Mouse (Mus musculus) hindbrain, embryonic 15.5 days (tissue): ENCODE measurements around the gene Zfp750. TPM values are rescaled to one million over a fixed set of nuclear protein-coding genes. Genes with fewer than 3 reads are reported as not detected.

ENCODE experiments used
- ATAC-seq: fragments of 200-750 bp; cut with Nextera tagmentation; 2 replicates; pipeline ENCODE4 v1.8.0; 2017; ENCODE audit warnings: low read depth, moderate number of reproducible peaks, moderate TSS enrichment; ENCODE audit not compliant: low FRiP score
- H3K27ac ChIP-seq: fragments of 300-500 bp; sonication (generic); replicated peaks from 2 replicates; pipeline ENCODE4 v1.5.1; 2015; ENCODE audit warnings: mild to moderate bottlenecking, inconsistent platforms
- H3K27me3 ChIP-seq: fragments of 300-500 bp; sonication (generic); 2 replicates; pipeline ENCODE4 v1.6.1; 2015; ENCODE audit warnings: control low read depth, inconsistent platforms
- H3K36me3 ChIP-seq: fragments of 300-500 bp; sonication (generic); 2 replicates; pipeline ENCODE4 v1.6.1; 2015; ENCODE audit warnings: control low read depth, inconsistent platforms
- H3K4me1 ChIP-seq: fragments of 300-500 bp; sonication (generic); replicated peaks from 2 replicates; pipeline ENCODE4 v1.6.1; 2015; ENCODE audit warnings: control low read depth, inconsistent platforms
- H3K4me2 ChIP-seq: fragments of 300-500 bp; sonication (generic); 2 replicates; pipeline ENCODE4 v1.6.1; 2015; ENCODE audit warnings: moderate library complexity, mild to moderate bottlenecking, inconsistent platforms
- H3K4me3 ChIP-seq: fragments of 300-500 bp; sonication (generic); 2 replicates; pipeline ENCODE4 v1.5.1; 2015; ENCODE audit warnings: mild to moderate bottlenecking, inconsistent platforms
- H3K9ac ChIP-seq: fragments of 300-500 bp; sonication (generic); 2 replicates; pipeline ENCODE4 v1.6.1; 2015; ENCODE audit warnings: inconsistent platforms
- H3K9me3 ChIP-seq: fragments of 300-500 bp; sonication (generic); 2 replicates; pipeline ENCODE4 v1.6.1; 2016; ENCODE audit warnings: control low read depth, inconsistent platforms
- WGBS: fragments of 180-500 bp; shearing (Covaris S2); methylation state at CpG from one replicate; pipeline ENCODE4 v1.1.7; 2015; 5-methylcytosine and 5-hydroxymethylcytosine counted together
- polyA plus RNA-seq: library from polyadenylated mRNA; unstranded; fragments of >200 nt; fragmentation: Nextera tagmentation; extraction: Ambion mirVana; gene quantifications from 2 replicates; pipeline ENCODE4 v1.2.1, GENCODE M21; 2015

Zfp750 gene
- polyA plus RNA-seq, 1 experiment from 2014 or later: 0.40 TPM

GRCm38 (mm10) chr11:121524191-121524590 lies 5.1 kb upstream of the Zfp750 start:
- no peak overlapping the region for H3K27ac ChIP-seq
- H3K4me2 ChIP-seq: no peak overlapping the region
- no peaks in the 10 kb centered on the region for H3K36me3 ChIP-seq
- H3K9me3 ChIP-seq: no peaks in the 10 kb centered on the region
- no peak overlapping the region for H3K9ac ChIP-seq
- no peak overlapping the region for H3K4me3 ChIP-seq
- no peak for ATAC-seq
- 0 out of 2 replicates have a peak, but pooled peaks cover 6% of the 10 kb centered on the region for H3K4me1 ChIP-seq
- WGBS: 95% methylated on average over 7 of the region's 7 CpGs
- no peaks in the 10 kb centered on the region for H3K27me3 ChIP-seq

DNA sequence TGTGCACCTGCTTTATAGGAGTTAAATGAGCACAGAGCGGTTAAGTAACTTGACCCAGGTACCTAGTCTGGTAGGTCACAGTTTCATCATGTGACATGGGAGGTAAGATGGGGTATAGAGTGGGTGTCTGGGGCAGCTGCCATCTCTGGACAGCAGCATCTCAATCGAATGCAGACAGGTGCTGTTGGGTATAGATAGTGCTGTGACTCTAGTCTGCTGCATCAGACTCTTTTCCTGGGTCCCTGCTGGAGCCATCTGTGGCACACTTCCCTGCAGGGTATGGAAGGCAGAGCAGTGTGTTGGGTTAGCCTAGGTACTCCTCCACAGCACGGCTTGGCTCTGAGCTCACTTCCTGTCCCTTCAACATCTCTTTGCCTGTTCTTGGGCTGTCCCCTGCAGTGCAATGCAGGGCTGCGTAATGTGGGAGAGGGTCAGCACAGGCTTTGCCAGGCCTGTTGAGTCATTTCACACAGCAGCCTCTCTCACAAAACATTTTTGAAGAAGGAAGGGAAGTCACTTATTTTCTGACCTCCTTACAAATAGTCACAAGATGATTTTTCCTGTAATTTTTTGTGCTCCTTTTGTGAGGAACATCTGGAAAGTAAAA lies 3.1 kb upstream of the Zfp750 start:
- Histone ChIP-seq H3K4me3 (no peak overlapping the region), H3K27ac (no peak overlapping the region), H3K4me1 (0 out of 2 replicates have a peak, but pooled peaks cover 9% of the 10 kb centered on the region), H3K9me3 (no peaks in the 10 kb centered on the region), H3K9ac (no peak overlapping the region), H3K4me2 (no peak overlapping the region), H3K27me3 (no peaks in the 10 kb centered on the region), H3K36me3 (no peaks in the 10 kb centered on the region)
- WGBS: 87% methylated on average over 4 of the region's 4 CpGs
- ATAC-seq: no peak

DNA sequence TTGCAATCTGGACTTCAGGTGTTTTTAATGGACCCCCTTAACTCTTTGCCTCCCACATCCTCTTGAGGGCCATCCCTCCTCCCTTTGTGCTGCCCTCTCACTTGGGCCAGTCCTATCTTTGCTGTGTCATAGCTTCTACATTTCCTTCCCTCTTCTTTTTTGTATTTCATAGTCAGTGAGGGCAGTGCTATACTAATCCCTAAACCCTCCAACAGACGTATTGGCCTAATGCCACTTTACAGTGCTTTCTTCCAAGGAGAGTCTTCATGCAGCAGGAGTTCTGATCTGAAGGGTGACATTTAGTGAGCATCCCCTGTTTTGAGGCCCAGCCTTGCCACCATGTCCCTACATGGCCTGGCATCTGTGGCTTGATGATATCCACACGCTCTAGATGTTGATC lies 1.6 kb upstream of the Zfp750 start:
- H3K36me3 ChIP-seq: no peaks in the 10 kb centered on the region
- no peaks in the 10 kb centered on the region for H3K9me3 ChIP-seq
- H3K4me3 ChIP-seq: no peak overlapping the region
- H3K27ac ChIP-seq: no peak overlapping the region
- H3K27me3 ChIP-seq: no peaks in the 10 kb centered on the region
- 90% methylated on average over 2 of the region's 2 CpGs for WGBS
- H3K4me2 ChIP-seq: no peak overlapping the region
- H3K9ac ChIP-seq: no peak overlapping the region
- ATAC-seq: no peak
- H3K4me1 ChIP-seq: peaks cover 12% of the 10 kb centered on the region; the same call in 1 of the 2 replicates

DNA sequence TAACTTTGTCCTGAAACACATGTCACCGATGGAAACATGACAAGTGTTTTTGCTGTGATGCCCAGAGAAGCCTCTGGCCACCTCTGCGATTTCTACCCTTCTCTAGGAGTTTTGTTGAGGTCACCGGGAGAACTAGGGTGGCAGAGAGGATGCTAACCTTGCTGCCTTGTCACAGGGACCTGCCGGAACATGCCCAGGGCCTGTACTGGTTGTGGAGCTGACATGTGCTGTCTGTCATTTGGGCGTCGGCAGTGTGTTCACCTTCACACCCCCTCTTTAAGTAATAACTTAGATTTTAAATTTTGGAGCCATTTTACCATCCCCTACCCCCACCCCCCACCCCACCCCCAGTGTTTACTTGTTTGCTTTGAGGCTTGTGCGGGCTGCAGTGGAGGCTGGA lies 570 bp upstream of the Zfp750 start:
- H3K27ac ChIP-seq: no peak overlapping the region
- H3K4me3 ChIP-seq: no peak overlapping the region
- no peaks in the 10 kb centered on the region for H3K9me3 ChIP-seq
- H3K9ac ChIP-seq: no peak overlapping the region
- H3K27me3 ChIP-seq: no peaks in the 10 kb centered on the region
- no peaks in the 10 kb centered on the region for H3K36me3 ChIP-seq
- ATAC-seq: no peak
- H3K4me1 ChIP-seq: peaks cover 12% of the 10 kb centered on the region; the same call in 1 of the 2 replicates
- WGBS: 90% methylated on average over 7 of the region's 7 CpGs
- H3K4me2 ChIP-seq: no peak overlapping the region

- H3K9ac ChIP-seq: no peak overlapping the region
- H3K27me3 ChIP-seq: no peaks in the 10 kb centered on the region
- WGBS: 79% methylated on average over 17 of the region's 17 CpGs
- no peaks in the 10 kb centered on the region for H3K9me3 ChIP-seq
- H3K36me3 ChIP-seq: no peaks in the 10 kb centered on the region
- H3K4me1 ChIP-seq: peaks cover 20% of the 10 kb centered on the region; the same call in 1 of the 2 replicates
- H3K4me3 ChIP-seq: no peak overlapping the region
- H3K27ac ChIP-seq: no peak overlapping the region
- no peak for ATAC-seq
- no peak overlapping the region for H3K4me2 ChIP-seq
Observed at GRCm38 (mm10) chr11:121517687-121518465, 1.3 kb downstream of the Zfp750 start.

DNA sequence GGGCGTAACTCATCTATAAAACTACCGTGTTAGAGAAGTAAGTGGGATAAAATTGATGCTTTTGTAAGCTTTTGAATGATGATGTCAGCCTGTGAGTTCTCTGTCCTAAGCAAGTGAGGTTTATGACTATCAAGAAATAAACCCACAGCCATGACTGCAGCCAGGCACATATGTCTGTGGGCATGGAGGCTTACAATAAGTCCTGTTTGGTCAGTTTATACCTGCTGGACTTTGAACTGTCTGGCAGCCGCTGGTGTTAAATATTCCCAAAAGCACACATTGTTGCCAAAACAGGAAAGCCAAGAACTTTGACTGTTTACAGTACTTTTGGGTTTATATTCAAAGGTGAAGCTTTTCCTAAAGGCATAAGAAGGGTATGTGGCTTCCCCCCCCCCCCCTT lies 2.2 kb downstream of the Zfp750 start:
- WGBS: 73% methylated on average over 3 of the region's 3 CpGs
- no peak overlapping the region for H3K27ac ChIP-seq
- no peak overlapping the region for H3K4me3 ChIP-seq
- H3K9ac ChIP-seq: no peak overlapping the region
- H3K9me3 ChIP-seq: no peaks in the 10 kb centered on the region
- no peak for ATAC-seq
- no peak overlapping the region for H3K4me2 ChIP-seq
- peaks cover 21% of the 10 kb centered on the region; the same call in 1 of the 2 replicates for H3K4me1 ChIP-seq
- H3K36me3 ChIP-seq: no peaks in the 10 kb centered on the region
- H3K27me3 ChIP-seq: no peaks in the 10 kb centered on the region

- H3K4me2 ChIP-seq: no peak overlapping the region
- WGBS: 77% methylated on average over 9 of the region's 9 CpGs
Observed at GRCm38 (mm10) chr11:121515996-121516395, 3.1 kb downstream of the Zfp750 start.

DNA sequence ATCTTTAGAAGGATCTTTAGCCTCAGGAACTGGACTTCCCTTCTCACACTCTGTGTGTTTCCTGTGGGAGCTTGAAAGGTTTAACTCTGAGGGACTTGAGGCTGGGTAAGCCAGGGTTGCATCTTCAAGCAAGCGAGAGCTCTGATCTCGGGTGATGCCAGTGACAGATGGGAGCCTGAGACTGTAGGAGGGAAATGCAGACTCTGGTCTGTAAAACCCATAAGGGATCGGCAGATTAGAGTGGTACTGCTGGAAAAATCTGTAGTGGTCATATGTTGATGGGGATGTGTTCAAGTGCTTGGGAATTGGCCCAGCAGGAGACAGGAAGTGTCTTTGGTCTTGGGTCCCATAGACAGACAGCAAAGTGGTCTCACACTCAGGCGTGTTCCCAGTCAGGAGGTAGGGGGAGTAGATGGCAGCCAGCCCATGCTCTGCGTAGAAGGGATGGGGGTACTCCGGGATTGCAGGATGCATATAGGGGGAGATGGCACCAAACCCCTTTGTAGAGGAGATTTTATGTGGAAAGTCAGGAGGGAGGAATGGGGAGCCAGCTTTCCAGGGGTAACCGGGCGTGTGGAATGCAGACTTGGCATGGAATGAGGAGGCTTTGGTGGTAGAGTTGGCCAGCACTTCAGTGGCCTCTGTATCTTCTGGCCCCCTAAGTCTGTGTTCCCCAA lies 6.1 kb downstream of the Zfp750 start:
- H3K4me1 ChIP-seq: peaks cover 13% of the 10 kb centered on the region; the same call in 1 of the 2 replicates
- WGBS: 76% methylated on average over 8 of the region's 8 CpGs
- no peak overlapping the region for H3K27ac ChIP-seq
- H3K9me3 ChIP-seq: no peaks in the 10 kb centered on the region
- H3K4me2 ChIP-seq: no peak overlapping the region
- no peak overlapping the region for H3K4me3 ChIP-seq
- ATAC-seq: peak; percentile 45; the same call in 1 of the 2 replicates
- H3K36me3 ChIP-seq: no peaks in the 10 kb centered on the region
- no peaks in the 10 kb centered on the region for H3K27me3 ChIP-seq
- no peak overlapping the region for H3K9ac ChIP-seq

More at GRCm38 (mm10) chr11:121515996-121516395, 3.1 kb downstream of the Zfp750 start:
- H3K4me1 ChIP-seq: peaks cover 21% of the 10 kb centered on the region; the same call in 1 of the 2 replicates
- no peaks in the 10 kb centered on the region for H3K27me3 ChIP-seq
- no peak overlapping the region for H3K4me3 ChIP-seq
- no peak for ATAC-seq
- H3K9ac ChIP-seq: no peak overlapping the region
- H3K27ac ChIP-seq: no peak overlapping the region
- H3K36me3 ChIP-seq: no peaks in the 10 kb centered on the region
- no peaks in the 10 kb centered on the region for H3K9me3 ChIP-seq

DNA sequence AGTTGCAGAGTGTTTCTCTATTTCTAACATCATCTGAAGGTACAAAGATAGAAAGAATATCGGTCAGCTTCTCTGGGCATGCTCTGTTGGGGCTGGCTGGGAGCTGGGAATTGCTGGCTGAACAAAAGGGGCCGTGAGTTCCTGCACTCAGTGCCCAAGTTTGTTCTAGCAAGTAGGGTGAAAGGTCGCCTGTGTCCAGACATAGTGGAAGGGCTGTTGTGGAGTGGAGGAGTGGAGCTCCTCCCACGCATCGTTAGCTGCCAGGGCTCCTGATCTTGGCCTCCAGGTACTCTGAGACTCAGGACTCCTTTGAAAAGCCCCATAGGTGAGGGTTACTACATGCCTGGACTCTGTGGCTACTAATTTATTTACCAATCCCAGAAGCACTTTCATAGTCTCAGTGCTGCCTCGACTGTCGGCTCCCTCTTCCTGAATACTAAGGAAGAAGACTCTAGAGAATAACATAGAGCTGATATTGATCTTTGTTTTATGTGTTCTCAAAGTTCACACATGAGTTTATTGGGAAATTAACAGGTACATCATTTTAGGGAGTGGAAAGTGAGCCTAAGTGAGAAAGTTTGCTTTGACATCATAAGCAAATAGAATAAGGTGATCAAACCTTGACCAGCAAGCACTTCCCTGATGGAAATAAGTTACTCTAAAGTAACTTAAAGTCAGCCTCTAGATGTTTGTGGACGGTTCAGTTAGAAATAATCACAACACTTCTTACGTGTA lies 8.5 kb downstream of the Zfp750 start:
- ATAC-seq: no peak
- no peak overlapping the region for H3K4me2 ChIP-seq
- 81% methylated on average over 9 of the region's 9 CpGs for WGBS
- H3K4me1 ChIP-seq: 0 out of 2 replicates have a peak, but pooled peaks cover 9% of the 10 kb centered on the region
- no peaks in the 10 kb centered on the region for H3K27me3 ChIP-seq
- no peak overlapping the region for H3K9ac ChIP-seq
- H3K9me3 ChIP-seq: no peaks in the 10 kb centered on the region
- no peak overlapping the region for H3K4me3 ChIP-seq
- no peaks in the 10 kb centered on the region for H3K36me3 ChIP-seq
- H3K27ac ChIP-seq: no peak overlapping the region

- WGBS: 88% methylated on average over 4 of the region's 4 CpGs
- no peak overlapping the region for H3K4me2 ChIP-seq
- H3K27me3 ChIP-seq: no peaks in the 10 kb centered on the region
- no peaks in the 10 kb centered on the region for H3K9me3 ChIP-seq
- no peak for ATAC-seq
- H3K4me1 ChIP-seq: 0 out of 2 replicates have a peak, but pooled peaks cover 8% of the 10 kb centered on the region
- H3K4me3 ChIP-seq: no peak overlapping the region
- no peak overlapping the region for H3K9ac ChIP-seq
- H3K27ac ChIP-seq: no peak overlapping the region
- peaks cover 18% of the 10 kb centered on the region for H3K36me3 ChIP-seq
Observed at GRCm38 (mm10) chr11:121508478-121508877, 10.7 kb downstream of the Zfp750 start.

DNA sequence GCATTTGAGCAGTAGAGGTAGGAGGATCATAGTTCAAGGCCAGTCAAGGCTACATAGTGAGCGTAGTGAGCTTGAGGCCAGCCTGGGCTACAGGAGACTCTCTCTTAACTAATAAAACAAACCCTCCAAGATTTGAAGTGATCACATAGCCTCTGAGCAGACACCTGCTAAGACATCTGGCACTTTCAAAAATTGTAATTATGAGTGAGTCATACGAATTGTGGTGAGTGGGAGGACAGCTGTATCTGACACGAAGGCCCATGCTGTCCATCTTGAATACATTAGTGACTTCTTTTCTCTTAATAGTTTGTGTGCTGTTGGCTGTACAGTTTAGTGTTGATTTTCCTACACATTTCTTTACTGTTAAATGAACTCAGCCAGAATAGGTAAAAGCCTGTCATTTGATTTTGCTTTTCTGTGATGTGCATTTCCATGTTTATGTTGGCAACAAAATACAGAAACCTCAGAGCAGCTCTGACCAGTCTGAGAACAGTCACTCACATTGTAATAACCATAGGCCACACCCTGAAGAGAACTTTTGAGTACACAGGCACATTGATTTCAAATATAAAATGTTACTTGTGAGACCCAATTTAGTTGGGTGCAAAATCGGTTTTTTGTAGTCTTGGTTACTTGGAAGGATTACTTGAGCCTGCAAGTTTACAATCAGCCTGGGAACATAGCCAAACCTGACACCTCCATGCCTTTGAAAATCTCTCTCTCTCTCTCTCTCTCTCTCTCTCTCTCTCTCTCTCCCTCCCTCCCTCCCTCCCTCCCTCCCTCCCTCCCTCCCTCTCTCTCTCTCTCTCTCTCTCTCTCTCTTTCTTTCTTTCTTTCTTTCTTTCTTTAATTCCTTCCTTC lies 16.9 kb downstream of the Zfp750 start:
- Histone ChIP-seq H3K36me3 (peaks cover 46% of the 10 kb centered on the region), H3K27me3 (no peaks in the 10 kb centered on the region), H3K27ac (no peak overlapping the region), H3K9me3 (no peaks in the 10 kb centered on the region), H3K4me3 (no peak overlapping the region), H3K9ac (no peak overlapping the region), H3K4me2 (no peak overlapping the region), H3K4me1 (no peaks in the 10 kb centered on the region)
- ATAC-seq: no peak
- 80% methylated on average over 4 of the region's 4 CpGs for WGBS
